Mouse (Mus musculus): ENCODE data around the gene Inca1.

Inca1 gene

DNA sequence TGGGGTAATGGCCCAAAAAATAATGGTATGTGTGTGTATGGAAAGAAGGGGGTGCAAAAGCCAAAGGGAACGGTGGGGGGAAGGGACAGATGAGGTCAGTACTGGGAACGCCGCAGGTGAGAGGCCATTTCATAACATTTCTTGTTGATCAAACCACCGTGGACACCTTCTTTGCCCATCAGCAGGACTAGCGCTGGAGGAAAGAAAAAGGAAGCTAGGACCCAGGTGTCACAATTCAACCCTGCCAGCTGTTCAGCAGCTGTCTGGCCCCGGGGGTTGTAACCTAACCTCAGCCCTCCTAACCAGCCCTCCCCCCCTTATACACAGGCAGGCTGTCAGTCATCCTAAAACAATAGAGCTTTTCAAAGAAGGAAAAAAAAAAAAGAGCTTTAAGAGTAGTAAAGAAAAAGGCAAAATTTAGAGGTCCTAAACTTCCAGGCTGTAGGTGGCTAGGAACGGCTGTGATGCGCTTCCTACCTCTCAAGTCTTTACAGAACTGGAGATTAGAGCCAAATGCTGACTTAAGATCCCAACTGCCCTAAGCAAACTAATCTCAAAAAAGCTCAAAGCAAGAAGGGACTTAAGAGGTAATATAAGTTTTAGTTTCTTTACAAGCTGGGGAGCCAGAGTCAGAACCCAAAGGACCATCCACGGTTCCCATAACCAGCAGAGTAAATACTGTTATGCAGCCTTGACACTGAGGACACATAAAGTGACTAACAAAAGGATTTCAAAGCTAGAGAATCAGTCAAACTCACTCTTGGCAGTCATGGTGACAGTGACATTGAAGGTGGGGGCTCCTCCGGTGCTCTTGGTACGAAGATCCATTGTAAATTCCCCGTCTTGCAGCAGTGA lies 47.7 kb downstream of the Inca1 start:
- DNase-seq (ENCODE audit: low spot score): no peak

DNA sequence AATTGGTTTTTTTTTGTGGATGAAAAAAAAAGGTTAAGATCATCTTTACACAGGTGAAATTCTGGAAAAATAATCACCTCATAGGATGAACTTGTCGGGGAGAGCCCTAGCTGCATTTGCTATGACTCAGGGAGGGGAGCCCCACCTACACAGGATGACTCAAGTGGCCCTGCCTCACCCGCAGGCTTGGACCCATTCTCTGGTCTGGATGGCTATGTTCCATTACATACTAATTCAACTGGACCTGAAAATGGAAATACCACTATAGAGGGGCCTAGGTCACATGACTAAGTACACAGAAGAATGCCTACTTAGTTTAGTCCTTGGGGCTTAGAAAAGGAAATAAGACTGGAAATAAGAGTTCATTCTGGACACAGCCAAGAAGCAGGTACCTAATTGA lies 48.6 kb downstream of the Inca1 start:
- no peak for DNase-seq (ENCODE audit: low spot score)

DNA sequence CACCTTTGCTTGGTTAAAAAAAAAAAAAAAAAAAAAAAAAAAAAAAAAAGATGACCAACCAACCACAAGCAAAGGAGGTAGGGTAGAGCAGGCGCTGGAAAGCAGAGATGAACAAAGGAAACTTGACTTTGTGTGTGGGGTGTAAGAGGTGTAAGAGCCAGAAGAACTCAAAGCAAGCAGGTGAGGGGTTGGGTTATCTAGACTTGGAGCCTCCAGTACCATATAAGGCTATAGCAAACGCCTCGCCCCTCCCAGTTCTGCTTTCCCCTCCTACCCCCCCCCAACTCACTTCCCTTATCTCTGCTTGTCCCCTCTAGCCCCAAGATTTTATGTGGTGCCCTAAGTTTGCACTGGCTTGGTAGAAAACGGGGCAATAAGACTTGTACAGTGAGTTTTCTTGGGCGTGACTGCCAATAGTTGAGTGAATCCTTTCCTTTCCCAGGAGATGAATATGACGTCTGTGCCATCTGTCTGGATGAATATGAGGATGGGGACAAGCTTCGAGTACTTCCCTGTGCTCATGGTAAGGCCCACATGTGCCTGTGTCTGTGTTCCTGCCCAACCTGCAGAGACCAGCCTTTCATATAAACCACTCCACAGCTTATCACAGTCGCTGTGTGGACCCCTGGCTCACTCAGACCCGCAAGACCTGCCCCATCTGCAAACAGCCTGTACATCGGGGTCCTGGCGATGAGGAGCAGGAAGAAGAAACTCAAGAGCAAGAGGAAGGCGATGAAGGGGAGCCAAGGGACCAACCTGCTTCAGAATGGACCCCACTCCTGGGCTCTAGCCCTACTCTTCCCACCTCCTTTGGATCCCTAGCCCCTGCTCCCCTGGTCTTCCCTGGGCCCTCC lies 49.4 kb downstream of the Inca1 start:
- no peak for DNase-seq (ENCODE audit: low spot score)

DNA sequence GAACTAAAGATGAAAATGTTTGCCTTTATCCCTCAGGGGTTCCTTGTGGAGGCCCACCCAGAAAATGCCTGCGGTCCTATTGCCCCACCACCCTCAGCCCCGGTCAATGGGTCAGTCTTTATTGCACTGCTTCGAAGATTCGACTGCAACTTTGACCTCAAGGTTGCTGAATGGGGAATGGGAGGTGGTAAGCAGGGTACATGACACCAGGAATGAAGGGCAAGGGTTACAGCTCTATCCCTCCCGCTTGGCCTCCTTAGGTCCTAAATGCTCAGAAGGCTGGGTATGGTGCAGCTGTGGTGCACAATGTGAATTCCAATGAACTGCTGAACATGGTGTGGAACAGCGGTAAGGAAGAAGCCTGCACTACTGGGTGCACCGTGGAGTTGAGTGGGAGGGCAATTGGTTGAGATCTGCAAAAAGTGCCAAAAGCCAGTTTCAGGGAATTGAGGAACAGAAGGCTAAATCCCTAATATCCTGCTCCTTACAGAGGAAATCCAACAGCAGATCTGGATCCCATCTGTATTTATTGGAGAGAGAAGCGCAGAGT lies 50.7 kb downstream of the Inca1 start:
- no peak for DNase-seq (ENCODE audit: low spot score)

DNA sequence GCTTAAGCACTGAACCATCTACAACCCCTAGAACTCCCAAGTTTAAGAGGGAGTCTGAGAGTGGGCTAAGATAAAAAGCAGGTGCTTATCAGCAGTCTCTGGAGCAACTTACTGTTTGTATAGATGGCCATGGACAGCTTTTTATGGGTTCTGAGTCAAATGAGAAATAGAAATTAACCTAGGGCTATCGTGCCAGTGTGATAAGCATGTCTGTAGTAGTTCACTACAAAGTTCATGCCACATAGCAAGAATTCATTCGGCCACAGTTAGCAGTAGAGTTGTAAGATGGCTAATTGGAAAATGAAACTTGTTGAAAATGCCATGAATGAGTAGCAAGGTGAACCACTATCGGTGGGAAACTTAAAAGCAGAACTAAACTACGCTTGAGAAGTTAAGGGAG lies 51.4 kb downstream of the Inca1 start:
- DNase-seq (ENCODE audit: low spot score): no peak

DNA sequence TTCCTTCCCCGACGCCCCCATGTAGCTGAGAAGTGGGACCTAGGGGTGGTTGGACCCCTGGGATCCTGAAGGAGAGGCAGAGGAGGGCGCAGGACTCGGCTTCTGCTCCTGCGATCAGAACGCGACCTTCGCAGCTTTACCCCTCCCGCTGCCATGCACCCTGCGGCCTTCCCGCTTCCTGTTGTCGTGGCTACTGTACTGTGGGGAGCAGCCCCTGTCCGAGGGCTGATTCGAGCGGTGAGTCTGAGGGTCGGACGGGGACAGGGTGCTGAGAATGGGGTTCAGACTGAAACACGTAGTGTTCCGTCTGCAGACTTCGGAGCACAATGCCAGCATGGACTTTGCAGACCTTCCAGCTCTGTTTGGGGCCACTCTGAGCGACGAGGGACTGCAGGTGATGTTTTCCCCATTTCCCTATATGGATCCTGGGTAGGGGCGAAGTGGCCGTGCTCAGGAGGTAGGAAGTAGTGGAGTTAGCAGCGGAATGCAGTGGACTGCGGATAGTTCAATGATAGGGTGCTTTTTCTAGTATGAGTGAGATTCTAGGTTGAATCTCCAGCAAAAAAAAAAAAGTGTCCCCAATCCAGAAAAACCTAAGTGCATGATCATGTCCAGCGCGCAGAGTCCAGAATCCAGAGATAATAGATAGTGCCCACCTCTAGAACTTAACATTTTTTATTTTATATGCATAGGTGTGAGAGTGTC lies 52.1 kb downstream of the Inca1 start:
- no peak for DNase-seq (ENCODE audit: low spot score)

DNA sequence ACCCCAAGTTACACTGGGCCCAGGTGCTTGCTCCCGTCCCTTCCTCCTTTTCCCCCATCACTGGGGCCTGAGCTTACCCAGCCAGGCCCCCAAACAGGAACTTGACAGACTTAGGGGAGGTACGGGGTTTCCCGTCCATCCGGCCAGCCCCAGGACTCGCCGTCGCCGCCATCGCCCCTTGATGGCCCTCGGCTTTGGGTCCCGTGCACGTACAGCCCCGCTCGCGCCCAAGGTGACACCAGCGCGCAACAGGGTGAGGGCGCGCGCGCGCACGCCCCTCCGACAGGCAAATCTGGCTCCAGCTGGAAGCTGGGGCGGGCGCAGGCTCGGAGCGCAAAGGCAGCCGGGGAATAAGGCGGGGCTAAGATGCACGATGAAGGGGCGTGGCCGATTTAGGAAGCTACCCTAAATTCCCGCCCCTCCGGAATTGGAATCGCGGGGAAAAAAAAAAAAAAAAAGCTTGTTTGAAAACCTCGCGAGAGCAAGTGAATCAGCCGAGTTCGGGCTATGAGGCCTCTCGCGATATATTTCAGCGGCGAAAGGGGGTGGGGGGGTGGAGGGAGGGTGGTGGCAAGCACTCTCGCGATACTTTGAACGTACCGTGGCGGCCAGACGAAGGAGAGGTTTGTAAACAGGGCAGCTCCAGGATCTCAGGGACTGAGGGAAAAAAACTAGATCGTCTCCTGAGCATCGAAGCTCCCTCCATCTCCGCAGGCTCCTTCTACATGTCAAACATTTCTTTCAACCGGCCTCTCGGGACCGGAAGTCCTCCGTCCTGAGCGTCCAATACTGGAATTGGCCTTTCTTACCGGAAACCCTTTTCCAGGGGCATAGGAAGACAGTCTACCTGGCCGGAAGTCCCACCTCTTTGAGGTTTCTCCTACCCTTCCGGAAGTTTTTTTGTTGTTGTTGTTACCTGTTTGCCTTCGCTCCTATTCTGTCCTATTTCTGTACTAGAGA lies 53.0 kb downstream of the Inca1 start, which contains the start of the genes Rnf167 and Slc25a11:
Rnf167 (plus strand) TSS at position 545 of the 960 bp plus-strand sequence.
Slc25a11 (minus strand) TSS at position 789 of the 960 bp plus-strand sequence.
- DNase-seq (ENCODE audit: low spot score): peak; percentile 86

GRCm38 (mm10) chr11:70646259-70646555 lies 53.7 kb downstream of the Inca1 start:
- no peak for DNase-seq (ENCODE audit: low spot score)

DNA sequence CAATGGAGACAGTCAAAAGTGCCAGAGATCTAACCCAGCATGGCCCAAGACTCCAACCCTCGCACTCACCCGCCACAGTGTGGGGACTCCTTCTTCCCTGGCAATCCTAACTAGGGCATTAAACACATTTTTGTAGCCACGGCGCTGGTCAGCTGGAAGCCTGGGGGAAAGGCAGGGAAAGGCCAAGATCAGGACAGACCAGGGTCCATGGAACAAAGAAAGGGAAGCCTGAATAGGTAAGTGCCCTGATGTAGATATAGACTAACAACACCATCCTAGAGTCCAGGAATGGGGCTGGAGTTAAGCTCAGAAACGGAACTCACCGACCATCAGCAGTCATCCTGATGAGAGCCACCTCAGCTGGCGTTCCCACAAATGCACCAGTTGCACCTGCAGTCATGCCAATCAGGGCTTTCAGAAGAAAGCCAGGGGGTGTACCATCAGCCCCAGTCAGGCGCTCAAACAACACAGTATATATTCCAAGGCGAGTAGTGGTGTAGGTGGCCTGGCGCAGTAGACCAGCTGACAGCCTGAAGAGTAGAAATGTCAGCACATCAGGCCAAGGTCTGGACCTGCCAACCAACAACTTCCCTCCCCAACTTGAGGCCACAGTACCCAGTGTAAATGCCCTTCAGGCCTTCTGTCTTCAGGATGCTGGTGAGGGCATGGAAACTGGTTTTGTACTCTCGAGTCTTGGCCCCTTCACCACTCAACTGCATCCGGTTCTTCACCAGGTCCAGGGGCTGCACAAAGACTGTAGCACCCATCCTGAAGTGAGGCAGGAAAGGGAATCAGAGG lies 54.3 kb downstream of the Inca1 start:
- DNase-seq (ENCODE audit: low spot score): no peak

- DNase-seq (ENCODE audit: low spot score): no peak
Measured at GRCm38 (mm10) chr11:70644564-70645103, 55.3 kb downstream of the Inca1 start.

GRCm38 (mm10) chr11:70643051-70643450 lies 56.9 kb downstream of the Inca1 start:
- DNase-seq (ENCODE audit: low spot score): no peak

DNA sequence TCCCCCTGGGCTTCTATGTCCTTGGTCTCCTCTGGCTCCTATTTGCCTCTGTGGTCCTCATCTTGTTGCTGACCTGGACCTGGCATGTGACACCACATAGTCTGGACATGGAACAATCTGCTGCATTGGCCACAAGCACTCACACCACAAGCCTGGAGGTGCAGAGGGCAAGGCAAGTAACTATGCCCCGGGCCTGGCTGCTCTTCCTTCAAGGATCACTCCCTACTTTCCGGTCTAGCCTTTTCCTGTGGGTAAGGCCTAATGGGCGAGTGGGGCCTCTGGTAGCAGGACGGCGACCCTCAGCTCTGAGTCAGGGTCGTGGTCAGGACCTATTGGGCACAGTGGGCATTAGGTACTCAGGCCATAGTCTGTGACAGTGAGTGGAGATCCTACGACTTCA lies 58.7 kb downstream of the Inca1 start:
- no peak for DNase-seq (ENCODE audit: low spot score)

DNA sequence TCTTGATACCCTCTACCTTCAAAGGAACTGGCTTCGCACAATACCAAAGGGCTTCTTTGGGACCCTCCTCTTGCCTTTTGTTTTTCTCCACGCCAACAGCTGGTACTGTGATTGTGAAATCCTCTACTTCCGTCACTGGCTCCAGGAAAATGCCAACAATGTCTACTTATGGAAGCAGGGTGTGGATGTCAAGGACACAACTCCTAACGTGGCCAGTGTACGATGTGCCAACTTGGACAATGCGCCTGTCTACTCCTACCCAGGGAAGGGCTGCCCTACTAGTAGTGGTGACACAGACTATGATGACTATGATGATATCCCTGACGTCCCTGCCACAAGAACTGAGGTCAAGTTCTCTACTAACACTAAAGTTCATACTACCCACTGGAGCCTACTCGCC lies 60.0 kb downstream of the Inca1 start:
- no peak for DNase-seq (ENCODE audit: low spot score)

DNA sequence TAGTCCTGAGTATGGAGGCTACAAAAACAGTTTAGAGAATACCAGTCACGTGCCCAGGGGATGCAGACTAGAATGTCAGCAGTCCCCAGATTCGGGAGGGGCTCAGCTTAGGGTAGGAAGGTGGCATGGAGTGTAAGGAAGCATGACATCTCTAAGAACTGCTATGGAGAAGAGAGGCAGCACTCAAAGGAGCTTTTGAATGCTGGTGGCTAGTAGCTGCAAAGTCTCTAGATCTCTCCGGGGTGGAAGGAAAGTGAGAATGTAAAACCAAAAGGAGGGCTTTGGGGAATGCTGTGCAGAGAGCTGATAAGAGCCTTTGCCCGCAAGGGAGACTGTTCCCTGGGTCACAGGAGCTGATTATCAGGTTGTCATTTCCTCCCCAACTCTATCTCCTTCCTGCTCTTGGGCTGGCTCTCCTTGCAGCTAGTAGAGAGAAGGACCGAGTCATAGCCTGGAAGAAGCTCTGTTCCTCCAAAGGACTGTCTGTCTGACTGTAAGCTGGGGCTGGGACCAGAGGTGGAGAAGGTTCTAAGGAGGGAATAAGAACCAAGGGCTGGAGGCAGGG lies 61.2 kb downstream of the Inca1 start, which contains the start of gene Gp1ba:
Gp1ba (plus strand) TSS at position 409 of the 565 bp plus-strand sequence.
- no peak for DNase-seq (ENCODE audit: low spot score)
